Mouse (Mus musculus) kidney, postnatal 0 days (tissue): ENCODE results near the gene Ctbp2. TPM values are rescaled to one million over a fixed set of nuclear protein-coding genes. Genes with fewer than 3 reads are reported as not detected.

Experiments
- ATAC-seq: fragments of 200-750 bp; cut with Nextera tagmentation; replicated peaks from 2 replicates; pipeline ENCODE4 v1.8.0; 2017; ENCODE audit warnings: low read depth, moderate number of reproducible peaks, moderate TSS enrichment, moderate library complexity; ENCODE audit not compliant: low FRiP score
- DNase-seq: peaks from one replicate; pipeline ENCODE4 v3.0.0-alpha.2; 2016; ENCODE audit warnings: low spot score
- H3K27ac ChIP-seq: fragments of 300-500 bp; sonication (generic); 2 replicates; pipeline ENCODE4 v1.5.1; 2014; ENCODE audit warnings: mild to moderate bottlenecking
- H3K27me3 ChIP-seq: fragments of 300-500 bp; sonication (generic); 2 replicates; pipeline ENCODE4 v1.6.1; 2014; ENCODE audit warnings: low read length, mixed read lengths; ENCODE audit not compliant: insufficient read depth
- H3K36me3 ChIP-seq: fragments of 300-500 bp; sonication (generic); 2 replicates; pipeline ENCODE4 v1.6.1; 2014; ENCODE audit warnings: low read length, mixed read lengths; ENCODE audit not compliant: insufficient read depth
- H3K4me1 ChIP-seq: fragments of 300-500 bp; sonication (generic); replicated peaks from 2 replicates; pipeline ENCODE4 v1.6.1; 2014; ENCODE audit warnings: antibody characterized with exemption, low read length, mixed read lengths; ENCODE audit not compliant: insufficient read depth
- H3K4me2 ChIP-seq: fragments of 300-500 bp; sonication (generic); 2 replicates; pipeline ENCODE4 v1.6.1; 2014; ENCODE audit warnings: mild to moderate bottlenecking, low read length, moderate library complexity, mixed read lengths
- H3K4me3 ChIP-seq: fragments of 300-500 bp; sonication (generic); replicated peaks from 2 replicates; pipeline ENCODE4 v1.5.1; 2014; ENCODE audit warnings: low read depth, low read length
- H3K9ac ChIP-seq: fragments of 300-500 bp; sonication (generic); 2 replicates; pipeline ENCODE4 v1.6.1; 2014; ENCODE audit warnings: low read depth, low read length
- H3K9me3 ChIP-seq: fragments of 300-500 bp; sonication (generic); replicated peaks from 2 replicates; pipeline ENCODE4 v1.6.1; 2016; ENCODE audit warnings: low read length, inconsistent platforms, mixed read lengths
- CTCF ChIP-seq: IDR thresholded peaks from 2 replicates; pipeline ENCODE4 v1.5.1; 2016; ENCODE audit warnings: antibody characterized with exemption, low read depth, mild to moderate bottlenecking, moderate library complexity
- WGBS: fragments of 180-500 bp; shearing (Covaris S2); extraction: QIAGEN DNeasy Blood & Tissue Kit; methylation state at CpG from one replicate; pipeline ENCODE4 v1.1.7; 2014; 5-methylcytosine and 5-hydroxymethylcytosine counted together
- polyA plus RNA-seq: library from polyadenylated mRNA; unstranded; fragments of >200 nt; fragmentation: Nextera tagmentation; extraction: Ambion mirVana; gene quantifications from 2 replicates; pipeline ENCODE4 v1.2.1, GENCODE M21; 2015

The Ctbp2 gene
- polyA plus RNA-seq, 1 experiment from 2014 or later = 89.1 TPM

- no peak overlapping the region for H3K4me3 ChIP-seq
- no peaks in the 10 kb centered on the region for H3K9me3 ChIP-seq
- peaks cover 29% of the 10 kb centered on the region; the same call in 1 of the 2 replicates for H3K4me1 ChIP-seq
- H3K27ac ChIP-seq = no peak overlapping the region
- no peak for TF ChIP-seq CTCF
- DNase-seq (no peak), ATAC-seq (no peak)
- H3K36me3 ChIP-seq = peaks cover 7% of the 10 kb centered on the region; the same call in 1 of the 2 replicates
- no peaks in the 10 kb centered on the region for H3K27me3 ChIP-seq
- no peak overlapping the region for H3K9ac ChIP-seq
- H3K4me2 ChIP-seq = no peak overlapping the region
- WGBS = 65% methylated on average over 3 of the region's 3 CpGs
Observed at GRCm38 (mm10) chr7:133048085-133048630, 76.0 kb downstream of the Ctbp2 start.

- no peak overlapping the region; the same call in 1 of the 2 replicates for H3K27ac ChIP-seq
- no peaks in the 10 kb centered on the region for H3K27me3 ChIP-seq
- no peak overlapping the region for H3K4me2 ChIP-seq
- H3K9ac ChIP-seq = no peak overlapping the region
- H3K36me3 ChIP-seq = peaks cover 7% of the 10 kb centered on the region; the same call in 1 of the 2 replicates
- H3K9me3 ChIP-seq = no peaks in the 10 kb centered on the region
- no peak overlapping the region for H3K4me3 ChIP-seq
- no peak for TF ChIP-seq CTCF
- ATAC-seq (no peak), DNase-seq (no peak)
- peaks cover 25% of the 10 kb centered on the region for H3K4me1 ChIP-seq
- WGBS = 78% methylated on average over 4 of the region's 4 CpGs
Observed at GRCm38 (mm10) chr7:133047287-133047686, 76.9 kb downstream of the Ctbp2 start.

- Histone ChIP-seq H3K27me3 (no peaks in the 10 kb centered on the region), H3K27ac (peak overlapping the region; percentile 50; the same call in 1 of the 2 replicates), H3K9me3 (no peaks in the 10 kb centered on the region), H3K36me3 (0 out of 2 replicates have a peak, but pooled peaks cover 4% of the 10 kb centered on the region), H3K4me2 (no peak overlapping the region), H3K4me3 (no peak overlapping the region), H3K9ac (no peak overlapping the region), H3K4me1 (peaks cover 43% of the 10 kb centered on the region)
- DNase-seq = peak; percentile 40
- no peak for TF ChIP-seq CTCF
- 18% methylated on average over 4 of the region's 4 CpGs for WGBS
- ATAC-seq = no peak
Observed at GRCm38 (mm10) chr7:133044721-133045120, 79.4 kb downstream of the Ctbp2 start.

GRCm38 (mm10) chr7:133041784-133042183 is 82.4 kb downstream of the Ctbp2 start:
- Histone ChIP-seq H3K4me3 (no peak overlapping the region), H3K9ac (no peak overlapping the region), H3K4me1 (peaks cover 48% of the 10 kb centered on the region), H3K36me3 (0 out of 2 replicates have a peak, but pooled peaks cover 4% of the 10 kb centered on the region), H3K27me3 (no peaks in the 10 kb centered on the region), H3K27ac (peak overlapping the region; percentile 70), H3K4me2 (no peak overlapping the region), H3K9me3 (no peaks in the 10 kb centered on the region)
- TF ChIP-seq CTCF = no peak
- DNase-seq = no peak
- no peak for ATAC-seq
- WGBS = 51% methylated on average over 3 of the region's 3 CpGs

GRCm38 (mm10) chr7:133040688-133041345 is 83.3 kb downstream of the Ctbp2 start:
- peak overlapping the region; percentile 70 for H3K27ac ChIP-seq
- peaks cover 46% of the 10 kb centered on the region for H3K4me1 ChIP-seq
- ATAC-seq (0 out of 2 replicates have a peak, but pooled peaks have one; percentile 27), DNase-seq (peak; percentile 65)
- H3K9me3 ChIP-seq = no peaks in the 10 kb centered on the region
- H3K27me3 ChIP-seq = no peaks in the 10 kb centered on the region
- H3K4me2 ChIP-seq = no peak overlapping the region
- TF ChIP-seq CTCF = peak; percentile 42; the same call in 1 of the 2 replicates
- WGBS = 61% methylated on average over 3 of the region's 3 CpGs
- no peak overlapping the region for H3K4me3 ChIP-seq
- H3K36me3 ChIP-seq = 0 out of 2 replicates have a peak, but pooled peaks cover 4% of the 10 kb centered on the region
- H3K9ac ChIP-seq = no peak overlapping the region

GRCm38 (mm10) chr7:133039556-133040255 is 84.4 kb downstream of the Ctbp2 start:
- no peaks in the 10 kb centered on the region for H3K27me3 ChIP-seq
- no peak overlapping the region for H3K4me2 ChIP-seq
- 0 out of 2 replicates have a peak overlapping the region, but pooled peaks have one; percentile 70 for H3K27ac ChIP-seq
- H3K36me3 ChIP-seq = 0 out of 2 replicates have a peak, but pooled peaks cover 4% of the 10 kb centered on the region
- H3K4me3 ChIP-seq = no peak overlapping the region
- H3K9me3 ChIP-seq = no peaks in the 10 kb centered on the region
- no peak for ATAC-seq
- 76% methylated on average over 3 of the region's 3 CpGs for WGBS
- peaks cover 42% of the 10 kb centered on the region for H3K4me1 ChIP-seq
- no peak overlapping the region for H3K9ac ChIP-seq
- TF ChIP-seq CTCF = no peak
- DNase-seq = no peak
